Mouse (Mus musculus): ENCODE measurements around the gene Fam114a1.

- TF ChIP-seq CTCF (IDR thresholded peaks at IDR 0.05; ENCODE audit: extremely low read depth, insufficient read depth, low read length) (no peak), POLR2A (IDR thresholded peaks at IDR 0.05; ENCODE audit: extremely low read depth, insufficient read depth, low read length) (no peak)
Observed at GRCm38 (mm10) chr5:65047285-65047855, 77.5 kb downstream of the Fam114a1 start.
